Mouse (Mus musculus) embryonic fibroblast, embryonic 13.5 days (primary cell): ENCODE results near the gene Nup98.

Experiments
- CTCF ChIP-seq: IDR thresholded peaks from 2 replicates; pipeline ENCODE4 v1.5.1; 2011; ENCODE audit warnings: mild to moderate bottlenecking, control low read depth, low read length, moderate library complexity, borderline replicate concordance; ENCODE audit not compliant: insufficient read depth
- POLR2A ChIP-seq: IDR thresholded peaks from 2 replicates; pipeline ENCODE4 v1.6.1; 2011; ENCODE audit warnings: low read depth, mild to moderate bottlenecking, control low read depth, low read length, moderate library complexity

DNA sequence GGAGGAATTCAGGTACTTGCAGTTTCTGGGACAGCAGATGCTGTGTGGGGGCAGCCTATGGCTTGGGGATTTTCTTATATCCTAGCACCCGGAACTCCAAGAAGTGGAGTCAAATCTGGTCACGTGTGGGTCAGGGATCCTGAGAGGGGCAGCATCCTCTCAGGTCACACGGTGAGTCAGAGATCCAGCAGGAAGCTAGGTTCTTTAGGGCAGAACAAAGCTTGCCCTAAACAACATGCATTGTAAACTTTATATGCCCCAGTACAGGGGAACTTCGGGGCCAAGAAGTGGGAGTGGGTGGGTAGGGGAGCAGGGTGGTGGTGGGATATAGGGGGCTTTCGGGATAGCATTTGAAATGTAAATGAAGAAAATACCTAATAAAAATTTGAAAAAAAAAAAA is 109.1 kb downstream of the Nup98 start:
- no peak for TF ChIP-seq CTCF
- no peak for TF ChIP-seq POLR2A
